Mouse (Mus musculus) embryo, embryonic 10.5 days (tissue): ENCODE measurements around the gene Snx17.
"Not testable (repeated sequence)": the region's sequence is repeated elsewhere in the genome, so short reads cannot be mapped to it uniquely, and the experiment has no call there.

Experiments used
- DNase-seq: peaks from one replicate; pipeline ENCODE4 v3.0.0-alpha.2; 2015; ENCODE audit warnings: low spot score

Snx17 gene

GRCm38 (mm10) chr5:31197072-31197471 lies 4.0 kb downstream of the Snx17 start:
- DNase-seq, result no peak

DNA sequence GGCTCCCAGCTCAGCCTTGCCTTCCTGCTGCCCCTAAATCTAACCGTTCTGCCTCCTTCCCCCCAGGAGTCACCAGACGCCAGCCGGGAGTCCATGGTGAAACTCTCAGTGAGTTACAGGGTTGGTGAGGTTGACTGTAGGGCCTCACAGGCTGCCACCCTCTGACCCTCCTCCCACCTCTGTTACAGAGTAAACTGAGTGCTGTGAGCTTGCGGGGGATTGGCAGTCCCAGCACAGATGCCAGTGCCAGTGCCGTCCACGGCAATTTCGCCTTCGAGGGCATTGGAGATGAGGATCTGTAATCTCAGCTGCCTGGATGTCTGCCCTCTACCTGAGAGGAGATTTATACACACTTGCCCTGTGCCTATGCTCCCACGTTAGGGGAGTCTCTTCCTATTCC lies 5.1 kb downstream of the Snx17 start:
- no peak for DNase-seq

DNA sequence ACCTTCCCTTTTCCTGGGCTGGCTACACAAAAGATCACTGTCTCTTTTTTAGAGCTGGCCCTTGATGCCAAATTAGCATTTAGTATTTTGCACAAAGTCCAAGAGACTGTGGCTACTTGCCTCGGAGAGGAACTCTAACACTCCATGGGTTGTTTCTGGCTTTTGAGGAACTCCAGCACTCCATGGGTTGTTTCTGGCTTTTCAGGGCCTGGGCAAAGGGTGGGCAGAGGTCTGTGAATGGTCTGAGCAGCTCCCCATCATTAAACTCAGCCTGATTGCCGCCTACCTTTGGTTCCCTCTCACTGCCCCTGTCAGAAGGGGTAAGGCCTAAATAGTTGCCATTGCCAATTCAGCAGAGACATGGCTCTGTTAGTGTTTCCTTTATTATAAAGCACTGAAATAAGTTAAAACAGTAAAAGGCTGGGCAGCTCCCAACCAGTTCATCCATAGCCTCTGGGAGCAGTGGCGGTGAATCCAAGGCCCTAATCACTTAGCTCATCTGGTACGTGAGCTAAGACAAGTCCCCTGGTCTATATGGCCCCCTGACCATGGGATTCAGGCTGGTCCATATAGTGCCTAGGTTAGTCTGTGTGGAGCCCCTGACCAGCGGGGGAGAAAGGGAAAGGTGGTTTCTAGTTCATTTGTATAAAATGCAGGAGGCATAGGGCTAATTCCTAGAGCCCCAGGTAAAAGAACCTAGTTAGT lies 5.7 kb downstream of the Snx17 start:
- DNase-seq, result no peak

GRCm38 (mm10) chr5:31199321-31199892 lies 6.4 kb downstream of the Snx17 start:
- no peak for DNase-seq

DNA sequence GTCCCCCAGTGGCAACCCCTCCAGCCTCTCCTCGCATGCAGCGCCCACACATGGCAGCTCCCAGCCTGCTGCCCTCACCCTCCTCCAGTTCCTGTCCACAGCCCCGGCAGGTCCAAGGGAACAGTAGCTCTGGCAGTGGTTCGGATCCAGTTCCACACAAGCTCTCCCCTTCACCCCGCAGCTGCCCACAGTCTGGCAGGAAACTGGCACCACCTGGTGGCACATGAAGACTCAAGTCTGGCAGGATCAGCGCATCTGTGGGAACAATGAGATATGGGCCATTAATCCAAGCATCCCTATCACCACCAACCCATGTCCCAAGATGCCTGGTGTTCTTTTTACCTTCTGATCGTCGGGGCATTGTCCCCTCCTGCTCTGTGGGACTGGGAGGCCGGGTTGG lies 6.9 kb downstream of the Snx17 start:
- no peak for DNase-seq

DNA sequence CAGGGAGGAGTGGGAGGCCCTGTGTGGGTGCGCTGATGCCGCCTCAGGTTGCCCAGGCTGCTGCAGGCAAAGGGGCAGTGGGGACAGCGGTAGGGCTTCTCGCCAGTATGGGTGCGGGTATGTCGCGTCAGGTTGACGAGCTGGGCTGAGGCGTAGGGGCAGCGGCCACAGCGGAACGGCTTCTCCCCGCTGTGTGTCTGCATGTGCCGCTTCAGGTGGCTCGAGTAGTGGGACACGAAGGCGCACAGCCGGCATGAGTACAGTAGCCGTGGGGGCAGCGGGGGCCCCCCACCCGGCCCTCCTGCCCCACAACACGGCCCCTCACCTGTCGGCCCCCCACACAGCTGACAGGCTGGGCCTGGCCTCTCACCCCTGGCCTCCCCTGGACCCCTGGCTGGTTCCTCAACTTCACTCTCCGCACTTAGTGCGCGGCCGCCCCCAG lies 7.3 kb downstream of the Snx17 start:
- DNase-seq, result no peak

- DNase-seq, result no peak
Measured at GRCm38 (mm10) chr5:31201042-31201741, 8.2 kb downstream of the Snx17 start.

GRCm38 (mm10) chr5:31201742-31202590 lies 8.9 kb downstream of the Snx17 start, which contains the start of gene Zfp513:
TSS of gene Zfp513 (minus strand) at chr5:31202303.
- DNase-seq, result peak; percentile 98

DNA sequence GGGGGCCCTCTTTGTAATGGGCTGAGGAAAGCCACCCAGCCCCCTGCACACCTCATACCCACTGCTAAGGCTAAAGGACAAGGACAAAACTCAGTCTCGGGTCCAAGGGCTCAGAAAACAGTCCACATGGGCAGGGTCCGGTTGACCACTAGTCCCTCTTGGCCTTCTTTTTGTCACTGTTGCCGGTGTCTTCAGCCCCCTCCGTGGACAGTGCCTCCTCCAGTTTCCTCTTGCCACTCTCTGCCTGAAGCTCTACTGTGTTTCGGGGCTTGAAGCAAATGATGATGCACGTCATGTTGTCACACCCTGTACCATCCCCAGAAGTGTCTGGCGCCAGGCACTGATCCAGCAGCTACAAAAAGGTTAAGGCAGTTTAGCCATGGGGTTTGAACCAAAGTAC lies 9.9 kb downstream of the Snx17 start:
- DNase-seq, result no peak

DNA sequence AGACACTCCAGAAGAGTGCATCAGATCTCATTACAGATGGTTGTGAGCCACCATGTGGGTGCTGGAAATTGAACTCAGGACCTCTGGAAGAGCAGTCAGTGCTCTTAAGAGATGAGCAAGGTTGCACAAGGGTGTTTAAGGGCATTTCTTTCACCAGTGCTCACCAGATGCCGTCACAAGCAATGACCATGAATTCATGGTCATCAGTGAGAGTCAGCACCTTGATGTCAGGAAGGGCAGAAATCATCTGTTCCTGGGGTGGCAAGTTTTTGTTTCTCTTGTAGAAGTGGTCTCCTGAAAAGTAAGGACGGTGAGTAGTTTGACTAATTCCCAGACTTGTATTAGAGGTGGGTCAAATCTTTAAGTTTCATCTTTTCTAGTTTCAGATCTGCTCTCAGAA lies 10.8 kb downstream of the Snx17 start:
- DNase-seq, result no peak

GRCm38 (mm10) chr5:31204421-31204820 lies 11.4 kb downstream of the Snx17 start:
- DNase-seq, result no peak

GRCm38 (mm10) chr5:31216554-31216953 lies 23.5 kb downstream of the Snx17 start:
- not testable (repeated sequence) for DNase-seq

DNA sequence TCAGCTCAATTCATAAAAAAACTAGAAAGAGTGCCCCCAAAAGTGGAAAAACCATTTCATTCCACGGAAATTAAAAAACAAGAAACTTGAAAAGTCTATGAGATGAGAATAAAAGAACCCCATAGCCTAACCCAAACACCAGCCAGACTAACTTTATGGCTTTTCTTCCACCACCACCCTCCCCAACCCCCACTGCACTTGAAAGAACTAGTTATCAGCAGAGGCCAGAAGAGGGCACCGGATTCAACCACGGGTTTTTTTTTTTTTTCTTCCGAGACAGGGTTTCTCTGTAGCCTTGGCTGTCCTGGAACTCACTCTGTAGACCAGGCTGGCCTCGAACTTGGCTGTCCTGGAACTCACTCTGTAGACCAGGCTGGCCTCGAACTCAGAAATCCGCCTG lies 25.3 kb downstream of the Snx17 start:
- no peak for DNase-seq

GRCm38 (mm10) chr5:31219070-31219469 lies 26.0 kb downstream of the Snx17 start:
- peak; percentile 60 for DNase-seq

- no peak for DNase-seq
Measured at GRCm38 (mm10) chr5:31219474-31219873, 26.4 kb downstream of the Snx17 start.

GRCm38 (mm10) chr5:31219911-31220447 lies 27.0 kb downstream of the Snx17 start:
- peak; percentile 64 for DNase-seq

DNA sequence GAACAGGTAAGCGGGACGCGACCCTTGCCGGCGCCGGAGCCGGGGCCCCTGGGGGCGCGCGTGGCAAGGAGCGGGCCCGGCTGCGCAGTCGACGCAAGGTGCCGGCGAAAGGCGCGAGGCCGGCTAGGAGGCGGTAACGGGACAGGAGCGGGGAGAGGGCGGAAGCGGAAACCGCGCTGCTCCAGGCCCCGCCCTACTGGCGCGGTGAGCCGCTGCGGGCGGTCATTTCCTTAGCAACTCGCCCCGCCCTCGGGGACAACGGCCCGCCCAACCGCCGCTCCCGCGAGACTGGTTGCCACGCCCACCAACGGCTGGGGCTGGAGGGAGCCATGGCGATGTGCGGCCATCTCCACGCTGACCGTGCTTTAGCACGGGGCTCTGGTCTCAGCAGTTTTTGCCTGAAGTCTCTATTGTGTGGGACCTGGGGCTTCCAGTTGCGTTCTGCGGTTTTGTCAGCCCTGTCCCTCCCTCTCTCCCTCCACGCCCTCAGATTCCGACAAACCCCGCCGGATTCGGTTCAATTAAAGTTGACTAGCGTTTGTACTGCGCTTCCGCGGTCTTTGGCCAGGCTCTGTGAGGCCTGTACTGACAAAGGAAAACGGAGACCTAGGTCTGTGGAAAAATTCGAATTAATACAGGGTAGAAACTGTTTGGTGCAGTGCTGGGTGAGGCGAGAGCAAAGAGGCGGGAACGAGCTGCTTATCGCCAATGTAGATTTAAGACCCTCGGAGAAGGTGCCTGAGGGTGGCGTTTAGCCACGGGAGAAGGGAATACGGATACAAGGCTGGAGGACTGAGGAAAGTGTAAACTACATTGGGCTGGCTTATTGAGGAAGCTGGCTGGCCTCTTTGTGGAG lies 27.6 kb downstream of the Snx17 start, which contains the start of gene Ppm1g:
Ppm1g (minus strand) TSS at position 240 of the 856 bp plus-strand sequence.
- DNase-seq, result peak; percentile 97

GRCm38 (mm10) chr5:31221304-31221945 lies 28.4 kb downstream of the Snx17 start:
- DNase-seq, result peak; percentile 87

DNA sequence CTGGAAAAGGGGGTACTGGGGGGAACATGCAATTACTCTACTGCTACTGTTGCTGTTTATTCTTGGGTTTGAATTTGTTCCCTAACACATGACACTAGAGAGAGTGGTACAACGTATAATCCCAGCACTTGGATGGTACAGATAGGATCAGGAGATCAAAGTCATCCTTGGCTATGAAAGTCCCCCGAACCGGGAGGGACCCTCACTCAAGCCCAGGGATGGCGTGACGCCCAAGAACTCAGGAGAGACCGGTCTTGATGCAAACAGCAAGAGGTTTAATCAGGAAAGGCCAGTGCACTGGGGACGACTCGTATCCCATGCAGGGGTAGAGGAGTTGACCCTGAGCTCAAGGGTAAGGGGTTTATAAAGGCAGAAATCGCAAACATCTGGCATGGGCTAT lies 29.7 kb downstream of the Snx17 start:
- DNase-seq, result no peak

DNA sequence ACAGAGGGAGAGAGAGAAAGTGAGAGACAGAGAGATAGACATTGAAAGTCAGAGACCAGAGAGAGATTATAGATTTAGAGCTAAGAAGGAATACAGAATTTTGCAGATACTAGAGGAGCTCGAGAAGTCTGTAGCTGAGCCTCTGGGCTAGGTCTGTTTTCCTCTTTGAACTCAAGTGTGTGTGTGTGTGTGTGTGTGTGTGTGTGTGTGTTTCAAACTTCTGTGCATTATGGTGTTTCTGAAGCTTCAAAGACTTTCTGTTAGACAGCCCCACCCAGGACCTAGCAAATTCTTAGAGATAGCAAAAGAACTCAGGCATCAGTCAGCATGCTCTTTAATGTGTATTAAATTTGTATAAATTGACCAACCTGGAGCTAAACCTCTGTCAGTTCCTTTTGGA lies 33.6 kb downstream of the Snx17 start:
- DNase-seq, result no peak
